Mouse (Mus musculus) forelimb bud, embryonic 11.5 days (tissue): ENCODE measurements around the gene Tgm2.

Experiments used
- DNase-seq: peaks from one replicate; pipeline ENCODE4 v3.0.0-alpha.2; 2012; ENCODE audit warnings: low read depth, low spot score

Tgm2 gene

GRCm38 (mm10) chr2:158115838-158116453, 30.3 kb downstream of the Tgm2 start:
- no peak for DNase-seq

GRCm38 (mm10) chr2:158114931-158115330, 31.3 kb downstream of the Tgm2 start:
- DNase-seq: no peak

GRCm38 (mm10) chr2:158113591-158114257, 32.5 kb downstream of the Tgm2 start:
- no peak for DNase-seq

- DNase-seq: no peak
Measured at GRCm38 (mm10) chr2:158109516-158109915, 36.7 kb downstream of the Tgm2 start.

- peak; percentile 19 for DNase-seq
Measured at GRCm38 (mm10) chr2:158106947-158107587, 39.2 kb downstream of the Tgm2 start.

- DNase-seq: no peak
Measured at GRCm38 (mm10) chr2:158105605-158106004, 40.6 kb downstream of the Tgm2 start.

GRCm38 (mm10) chr2:158104966-158105365, 41.3 kb downstream of the Tgm2 start:
- no peak for DNase-seq

- no peak for DNase-seq
Measured at GRCm38 (mm10) chr2:158101768-158102167, 44.5 kb downstream of the Tgm2 start.

- DNase-seq: no peak
Measured at GRCm38 (mm10) chr2:158099537-158099936, 46.7 kb downstream of the Tgm2 start.

GRCm38 (mm10) chr2:158098730-158099129, 47.5 kb downstream of the Tgm2 start:
- DNase-seq: no peak

- no peak for DNase-seq
Measured at GRCm38 (mm10) chr2:158097071-158097470, 49.2 kb downstream of the Tgm2 start.

- DNase-seq: no peak
Measured at GRCm38 (mm10) chr2:158094846-158095245, 51.4 kb downstream of the Tgm2 start.

GRCm38 (mm10) chr2:158094300-158094699, 51.9 kb downstream of the Tgm2 start:
- no peak for DNase-seq

- no peak for DNase-seq
Measured at GRCm38 (mm10) chr2:158093345-158093744, 52.9 kb downstream of the Tgm2 start.

- DNase-seq: no peak
Measured at GRCm38 (mm10) chr2:158090096-158090495, 56.1 kb downstream of the Tgm2 start.

GRCm38 (mm10) chr2:158084486-158084885, 61.8 kb downstream of the Tgm2 start:
- DNase-seq: no peak

- DNase-seq: no peak
Measured at GRCm38 (mm10) chr2:158080622-158081241, 65.5 kb downstream of the Tgm2 start.

GRCm38 (mm10) chr2:158079843-158080395, 66.3 kb downstream of the Tgm2 start:
- no peak for DNase-seq

- no peak for DNase-seq
Measured at GRCm38 (mm10) chr2:158078971-158079370, 67.3 kb downstream of the Tgm2 start.

- DNase-seq: peak; percentile 9
Measured at GRCm38 (mm10) chr2:158077981-158078380, 68.3 kb downstream of the Tgm2 start.

GRCm38 (mm10) chr2:158076690-158077089, 69.5 kb downstream of the Tgm2 start:
- DNase-seq: no peak

GRCm38 (mm10) chr2:158074835-158075234, 71.4 kb downstream of the Tgm2 start:
- DNase-seq: no peak
